Mouse (Mus musculus) forebrain, embryonic 10.5 days (tissue): Measurements from ENCODE around the gene Nod1. TPM values are rescaled to one million over a fixed set of nuclear protein-coding genes. Genes with fewer than 3 reads are reported as not detected.
A peak's percentile ranks its signal among the peaks of the same experiment; 100 is the strongest.

Experiments used
- DNase-seq: peaks from one replicate; pipeline ENCODE4 v3.0.0-alpha.2; 2017; ENCODE audit warnings: low spot score; ENCODE audit errors: extremely low spot score
- H3K27ac ChIP-seq: fragments of 300-500 bp; sonication (generic); 2 replicates; pipeline ENCODE4 v1.5.1; 2016; ENCODE audit warnings: mild to moderate bottlenecking
- H3K27me3 ChIP-seq: fragments of 300-500 bp; sonication (generic); 2 replicates; pipeline ENCODE4 v1.6.1; 2016; ENCODE audit warnings: mild to moderate bottlenecking; ENCODE audit not compliant: poor library complexity, severe bottlenecking
- H3K36me3 ChIP-seq: fragments of 300-500 bp; sonication (generic); replicated peaks from 2 replicates; pipeline ENCODE4 v1.6.1; 2016; ENCODE audit warnings: mild to moderate bottlenecking, moderate library complexity
- H3K4me1 ChIP-seq: fragments of 300-500 bp; sonication (generic); 2 replicates; pipeline ENCODE4 v1.6.1; 2016
- H3K4me3 ChIP-seq: fragments of 300-500 bp; sonication (generic); 2 replicates; pipeline ENCODE4 v1.5.1; 2016; ENCODE audit warnings: mild to moderate bottlenecking, moderate library complexity
- H3K9me3 ChIP-seq: fragments of 300-500 bp; sonication (generic); 2 replicates; pipeline ENCODE4 v1.6.1; 2016; ENCODE audit warnings: mild to moderate bottlenecking, moderate library complexity
- WGBS: fragments of 180-500 bp; shearing (Covaris S2); methylation state at CpG from one replicate; pipeline ENCODE4 v1.1.7; 2016; 5-methylcytosine and 5-hydroxymethylcytosine counted together
- polyA plus RNA-seq: library from polyadenylated mRNA; unstranded; fragments of >200 nt; fragmentation: Nextera tagmentation; extraction: Ambion mirVana; gene quantifications from 2 replicates; pipeline ENCODE4 v1.2.1, GENCODE M21; 2016

Gene Nod1
- polyA plus RNA-seq: 1.1 and 1.2 TPM in 2 replicates

DNA sequence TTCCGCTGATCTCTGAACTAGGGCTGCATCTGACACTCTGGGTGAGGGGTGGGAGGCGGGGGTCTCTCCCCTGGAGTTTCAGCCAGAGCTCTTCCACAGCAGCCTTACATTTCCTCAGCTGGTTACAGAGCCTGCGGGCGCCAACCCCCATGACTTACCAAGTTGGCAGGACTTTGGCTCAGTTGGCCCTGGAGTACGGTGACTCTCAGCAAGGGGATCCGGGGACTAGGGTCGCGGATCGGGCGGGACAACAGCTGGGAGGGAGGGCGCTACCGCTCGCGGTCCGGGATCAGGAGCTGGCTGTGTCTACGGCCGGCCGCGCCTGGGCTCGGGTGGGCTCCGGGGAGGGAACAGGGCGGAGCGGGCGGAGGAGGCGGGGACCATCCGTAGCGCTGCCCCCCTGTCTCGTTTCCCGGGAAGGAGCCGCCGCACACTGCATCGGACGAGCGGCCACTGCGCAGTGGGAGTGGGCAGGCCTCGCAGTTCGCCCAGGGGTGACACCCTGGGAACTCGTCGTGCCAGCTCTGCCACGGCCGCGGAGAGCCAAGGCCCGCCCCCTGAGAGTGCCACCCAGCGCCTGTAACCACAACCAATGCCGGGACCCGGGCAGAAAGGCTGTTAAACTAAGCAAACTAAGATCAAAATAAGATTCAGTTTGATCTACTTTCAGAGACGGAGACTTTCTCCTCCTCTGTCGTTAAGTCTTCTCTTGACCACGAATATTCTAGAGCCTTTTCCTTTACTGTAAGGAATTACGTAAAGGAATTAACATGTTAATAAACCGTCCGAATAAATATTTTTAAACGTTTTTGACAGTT, at the start of gene Nod1:
Gene Nod1 (minus strand): TSS at position 502 of the 818 bp plus-strand sequence.
- peaks cover 17% of the 10 kb centered on the region for H3K4me1 ChIP-seq
- no peaks in the 10 kb centered on the region for H3K9me3 ChIP-seq
- 2% methylated on average over 53 of the region's 53 CpGs for WGBS
- peak within 1 kb of the TSS; percentile 82 for H3K27ac ChIP-seq
- DNase-seq: peak; percentile 67
- H3K4me3 ChIP-seq: peak within 1 kb of the TSS; percentile 72
- H3K36me3 ChIP-seq: no peaks in the 10 kb centered on the region
- peaks cover 69% of the 10 kb centered on the region for H3K27me3 ChIP-seq

DNA sequence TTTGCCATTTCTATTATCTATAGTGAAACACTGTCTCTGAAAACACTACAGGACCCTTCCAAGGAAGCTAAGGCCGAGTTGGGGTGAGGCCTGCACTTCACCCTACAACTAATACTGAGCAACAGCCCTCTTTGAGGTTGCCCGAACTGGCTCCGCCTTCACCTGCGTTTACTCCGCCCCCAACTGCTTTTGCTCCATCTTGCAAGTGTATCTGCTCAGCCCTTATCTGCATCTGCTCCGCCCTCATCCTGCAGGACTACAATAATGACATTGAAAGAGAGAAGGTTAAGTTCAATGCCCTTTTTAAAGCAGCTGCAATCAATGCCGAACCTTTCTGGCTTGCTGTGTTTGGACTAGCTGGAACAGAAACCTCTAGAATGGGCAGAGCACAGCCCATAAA, 49.4 kb upstream of the Nod1 start:
- no peak overlapping the region for H3K27ac ChIP-seq
- no peaks in the 10 kb centered on the region for H3K36me3 ChIP-seq
- WGBS: 91% methylated on average over 7 of the region's 7 CpGs
- peaks cover 14% of the 10 kb centered on the region for H3K27me3 ChIP-seq
- peaks cover 9% of the 10 kb centered on the region for H3K4me1 ChIP-seq
- no peaks in the 10 kb centered on the region for H3K9me3 ChIP-seq
- DNase-seq: no peak
- H3K4me3 ChIP-seq: no peak overlapping the region

GRCm38 (mm10) chr6:55018417-55018816, 46.0 kb upstream of the Nod1 start:
- 81% methylated on average over 2 of the region's 2 CpGs for WGBS
- Histone ChIP-seq H3K27me3 (peaks cover 37% of the 10 kb centered on the region), H3K9me3 (peaks cover 9% of the 10 kb centered on the region; the same call in 1 of the 2 replicates), H3K4me3 (no peak overlapping the region), H3K36me3 (no peaks in the 10 kb centered on the region), H3K4me1 (peaks cover 16% of the 10 kb centered on the region), H3K27ac (no peak overlapping the region)
- no peak for DNase-seq

- Histone ChIP-seq H3K36me3 (no peaks in the 10 kb centered on the region), H3K27me3 (peaks cover 52% of the 10 kb centered on the region), H3K9me3 (peaks cover 9% of the 10 kb centered on the region; the same call in 1 of the 2 replicates), H3K4me1 (peaks cover 16% of the 10 kb centered on the region), H3K27ac (no peak overlapping the region), H3K4me3 (no peak overlapping the region)
- peak; percentile 62 for DNase-seq
- 31% methylated on average over 15 of the region's 15 CpGs for WGBS
Observed at GRCm38 (mm10) chr6:55016710-55017583, 44.5 kb upstream of the Nod1 start.

GRCm38 (mm10) chr6:55016236-55016635, 43.8 kb upstream of the Nod1 start:
- no peak for DNase-seq
- no peak overlapping the region for H3K27ac ChIP-seq
- peaks cover 9% of the 10 kb centered on the region; the same call in 1 of the 2 replicates for H3K9me3 ChIP-seq
- 28% methylated on average over 5 of the region's 5 CpGs for WGBS
- H3K36me3 ChIP-seq: no peaks in the 10 kb centered on the region
- no peak overlapping the region for H3K4me3 ChIP-seq
- H3K4me1 ChIP-seq: peaks cover 16% of the 10 kb centered on the region
- H3K27me3 ChIP-seq: peaks cover 59% of the 10 kb centered on the region

GRCm38 (mm10) chr6:55014184-55014583, 41.8 kb upstream of the Nod1 start:
- WGBS: 91% methylated on average over 3 of the region's 3 CpGs
- Histone ChIP-seq H3K4me1 (peaks cover 28% of the 10 kb centered on the region), H3K4me3 (no peak overlapping the region), H3K36me3 (no peaks in the 10 kb centered on the region), H3K27me3 (peaks cover 78% of the 10 kb centered on the region), H3K27ac (no peak overlapping the region), H3K9me3 (peaks cover 9% of the 10 kb centered on the region; the same call in 1 of the 2 replicates)
- no peak for DNase-seq

- no peak overlapping the region for H3K27ac ChIP-seq
- H3K27me3 ChIP-seq: peaks cover 81% of the 10 kb centered on the region
- H3K36me3 ChIP-seq: no peaks in the 10 kb centered on the region
- no peak overlapping the region for H3K4me3 ChIP-seq
- H3K9me3 ChIP-seq: peaks cover 14% of the 10 kb centered on the region; the same call in 1 of the 2 replicates
- WGBS: 90% methylated on average over 7 of the region's 7 CpGs
- peaks cover 28% of the 10 kb centered on the region for H3K4me1 ChIP-seq
- DNase-seq: no peak
Observed at GRCm38 (mm10) chr6:55012516-55012915, 40.1 kb upstream of the Nod1 start.

GRCm38 (mm10) chr6:55010330-55011091, 38.1 kb upstream of the Nod1 start:
- H3K9me3 ChIP-seq: peaks cover 14% of the 10 kb centered on the region; the same call in 1 of the 2 replicates
- peaks cover 84% of the 10 kb centered on the region for H3K27me3 ChIP-seq
- no peak for DNase-seq
- H3K4me1 ChIP-seq: peaks cover 15% of the 10 kb centered on the region
- H3K4me3 ChIP-seq: peak overlapping the region; percentile 12
- 0 out of 2 replicates have a peak overlapping the region, but pooled peaks have one; percentile 52 for H3K27ac ChIP-seq
- H3K36me3 ChIP-seq: no peaks in the 10 kb centered on the region
- 71% methylated on average over 4 of the region's 4 CpGs for WGBS

- H3K36me3 ChIP-seq: no peaks in the 10 kb centered on the region
Observed at GRCm38 (mm10) chr6:55009391-55010230, 37.2 kb upstream of the Nod1 start.

DNA sequence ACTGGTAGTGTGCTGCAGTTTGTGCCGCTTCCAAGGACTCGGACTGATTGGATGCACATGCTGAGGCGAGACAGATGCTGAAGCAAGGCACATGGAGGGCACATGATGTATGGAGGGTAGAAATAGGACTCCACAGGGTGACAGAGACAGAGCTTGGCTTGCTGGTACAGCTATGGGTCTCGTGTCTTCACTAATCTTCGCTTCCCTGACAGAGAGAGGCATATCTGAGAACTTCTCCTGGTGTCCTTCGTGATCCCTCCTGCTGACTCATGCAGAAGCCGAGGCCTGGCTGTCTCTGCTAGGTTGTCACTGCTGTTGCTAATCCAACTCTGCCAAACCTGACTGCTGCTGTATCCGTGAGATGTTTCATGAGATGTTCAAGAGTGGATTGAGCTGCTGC, 36.0 kb upstream of the Nod1 start:
- no peak for DNase-seq
- Histone ChIP-seq H3K27ac (no peak overlapping the region), H3K9me3 (peaks cover 5% of the 10 kb centered on the region; the same call in 1 of the 2 replicates), H3K4me3 (no peak overlapping the region), H3K36me3 (no peaks in the 10 kb centered on the region), H3K4me1 (peaks cover 15% of the 10 kb centered on the region), H3K27me3 (peaks cover 66% of the 10 kb centered on the region)
- 90% methylated on average over 8 of the region's 8 CpGs for WGBS

More at GRCm38 (mm10) chr6:55009391-55010230, 37.2 kb upstream of the Nod1 start:
- H3K9me3 ChIP-seq: peaks cover 13% of the 10 kb centered on the region; the same call in 1 of the 2 replicates
- peak; percentile 29 for DNase-seq
- H3K4me3 ChIP-seq: peak overlapping the region; percentile 12
- WGBS: 17% methylated on average over 16 of the region's 16 CpGs
- H3K27ac ChIP-seq: peak overlapping the region; percentile 52; the same call in 1 of the 2 replicates
- peaks cover 15% of the 10 kb centered on the region for H3K4me1 ChIP-seq
- H3K27me3 ChIP-seq: peaks cover 77% of the 10 kb centered on the region

GRCm38 (mm10) chr6:55003559-55003958, 31.1 kb upstream of the Nod1 start:
- H3K27me3 ChIP-seq: peaks cover 26% of the 10 kb centered on the region
- no peaks in the 10 kb centered on the region for H3K4me1 ChIP-seq
- WGBS: 83% methylated on average over 4 of the region's 4 CpGs
- no peak for DNase-seq
- no peaks in the 10 kb centered on the region for H3K36me3 ChIP-seq
- H3K4me3 ChIP-seq: no peak overlapping the region
- no peak overlapping the region for H3K27ac ChIP-seq
- H3K9me3 ChIP-seq: peaks cover 5% of the 10 kb centered on the region; the same call in 1 of the 2 replicates
